Mouse (Mus musculus) C2C12 (cell line): Measurements from ENCODE around the gene Fam227a.

Experiments used
- CEBPB ChIP-seq: IDR thresholded peaks from one replicate; pipeline ENCODE4 v1.6.1; 2011; ENCODE audit warnings: low read depth, mild to moderate bottlenecking, control low read depth, moderate library complexity
- CTCF ChIP-seq: IDR thresholded peaks from one replicate; pipeline ENCODE4 v1.5.1; 2011; ENCODE audit not compliant: control insufficient read depth, insufficient read depth, insufficient read length

DNA sequence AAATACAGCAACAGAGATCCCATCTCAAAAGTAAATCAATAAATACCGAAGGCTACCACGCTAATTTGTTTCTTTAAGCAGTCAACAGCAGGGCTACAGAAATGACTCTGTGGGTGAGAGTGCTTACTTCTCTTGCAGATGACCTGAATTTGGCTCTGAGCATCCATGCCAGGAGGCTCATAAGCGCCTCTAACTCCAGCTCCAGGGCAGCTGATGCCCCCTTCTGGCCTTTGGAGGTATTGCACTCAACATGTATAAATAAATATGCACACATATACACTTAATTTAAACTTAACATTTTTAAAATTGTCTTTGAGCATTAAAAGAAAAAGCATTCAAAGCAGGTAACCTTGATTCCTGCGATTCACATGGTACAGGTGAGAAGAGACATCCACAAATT lies 7.3 kb downstream of the Fam227a start:
- TF ChIP-seq CEBPB = no peak
- TF ChIP-seq CTCF = no peak
